Mouse (Mus musculus): ENCODE measurements around the gene Gpatch1.
A peak's percentile ranks its signal among the peaks of the same experiment; 100 is the strongest.

Gpatch1 gene

DNA sequence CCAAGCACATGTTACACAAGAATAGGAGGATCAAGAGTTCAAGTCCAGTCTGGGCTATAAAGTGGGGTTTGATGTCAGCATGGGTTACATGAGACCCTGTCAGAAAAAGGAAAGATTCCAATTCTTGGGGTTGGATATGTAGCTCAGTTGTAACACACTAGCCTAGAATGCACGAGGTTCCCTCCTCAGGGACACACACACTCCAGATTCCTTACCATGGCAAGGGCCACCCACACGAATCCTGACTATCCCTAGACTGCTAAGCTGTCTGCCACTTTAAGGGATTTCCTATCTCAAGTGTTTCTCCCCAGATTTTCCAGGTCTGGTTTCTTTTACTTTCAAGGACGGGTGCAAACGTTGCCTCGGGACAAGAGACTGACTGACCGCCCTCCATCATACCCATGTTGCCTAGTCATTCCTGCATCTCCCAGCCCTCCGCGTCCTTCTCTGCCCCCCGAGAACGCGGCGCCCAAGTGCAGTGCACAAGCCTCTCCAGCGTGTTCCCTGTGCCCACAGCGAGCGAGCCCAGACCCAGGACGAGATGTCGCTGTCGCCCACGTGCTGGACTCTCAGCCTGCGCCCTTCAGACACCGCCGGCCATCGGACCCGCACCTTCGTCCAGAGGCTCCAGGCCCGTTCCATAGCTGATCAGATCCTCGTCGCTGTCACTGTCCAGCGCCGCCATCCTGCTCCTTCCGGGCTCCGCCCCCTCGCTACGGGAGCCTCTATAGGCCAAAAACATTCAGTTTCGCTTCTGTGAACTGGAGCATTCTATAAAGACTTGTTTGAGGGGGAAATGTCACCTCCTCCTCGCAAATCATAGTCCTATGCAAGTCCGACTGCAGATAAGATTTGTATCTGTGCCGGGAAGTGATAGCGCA, at the start of gene Gpatch1:
Gene Gpatch1, minus strand, starts transcription at position 712 of the 881 bp plus-strand sequence.
- peak; percentile 94 to 95 for DNase-seq

DNA sequence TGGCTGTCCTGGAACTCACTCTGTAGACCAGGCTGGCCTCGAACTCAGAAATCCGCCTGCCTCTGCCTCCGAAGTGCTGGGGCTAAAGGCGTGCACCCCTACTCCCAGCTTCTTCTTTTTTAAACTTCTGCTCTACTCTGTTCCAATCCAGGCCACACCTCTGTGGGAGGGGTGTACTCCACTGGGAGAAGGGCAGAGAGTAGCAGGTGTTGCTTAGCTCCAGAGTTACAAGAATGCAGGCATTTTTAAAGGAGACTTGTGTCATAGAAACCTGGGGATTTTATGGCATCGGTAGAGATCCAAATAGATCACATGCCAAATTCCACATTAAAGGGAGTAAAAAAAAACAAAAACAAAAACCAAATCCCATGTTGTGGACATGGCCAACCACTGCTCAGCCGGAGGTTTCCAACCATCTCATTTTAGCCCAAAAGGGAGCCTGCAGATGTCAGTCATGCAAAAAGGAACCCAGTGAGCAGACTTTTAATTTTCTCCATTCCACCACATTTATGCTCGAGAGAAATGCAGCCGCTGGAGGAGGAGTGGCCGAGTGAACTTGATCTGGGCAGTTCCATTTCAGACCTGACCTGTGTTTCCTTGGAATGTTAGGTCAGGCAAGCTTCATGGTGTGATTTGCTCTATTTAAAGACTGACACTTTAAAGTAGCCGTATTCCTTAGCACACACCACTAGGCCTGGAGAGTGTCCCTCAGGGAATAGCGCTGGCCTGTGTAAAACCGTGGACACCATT, 47.1 kb upstream of the Gpatch1 start:
- no peak for DNase-seq

DNA sequence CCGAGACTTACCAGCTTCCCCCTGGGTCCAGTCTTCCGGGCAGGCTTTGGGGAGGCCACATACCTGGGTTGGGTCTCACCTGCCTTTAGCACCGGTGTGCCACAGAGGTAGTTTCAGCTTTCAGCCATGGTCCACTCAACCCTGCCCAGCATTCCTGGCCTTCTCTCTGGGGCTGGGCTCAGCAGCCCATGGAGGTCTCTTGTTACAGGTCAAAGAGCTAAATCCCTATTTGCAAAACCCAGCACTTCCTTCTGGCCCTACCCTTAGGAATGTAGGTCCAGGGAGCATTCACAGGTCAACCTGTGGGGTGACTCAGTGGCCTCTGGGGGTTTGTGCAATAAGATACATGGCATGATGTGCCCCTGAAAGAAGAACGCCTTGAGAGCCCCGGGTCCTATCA, 44.6 kb upstream of the Gpatch1 start:
- no peak for DNase-seq

- DNase-seq: no peak
Observed at GRCm38 (mm10) chr7:35362253-35362652, 44.0 kb upstream of the Gpatch1 start.

DNA sequence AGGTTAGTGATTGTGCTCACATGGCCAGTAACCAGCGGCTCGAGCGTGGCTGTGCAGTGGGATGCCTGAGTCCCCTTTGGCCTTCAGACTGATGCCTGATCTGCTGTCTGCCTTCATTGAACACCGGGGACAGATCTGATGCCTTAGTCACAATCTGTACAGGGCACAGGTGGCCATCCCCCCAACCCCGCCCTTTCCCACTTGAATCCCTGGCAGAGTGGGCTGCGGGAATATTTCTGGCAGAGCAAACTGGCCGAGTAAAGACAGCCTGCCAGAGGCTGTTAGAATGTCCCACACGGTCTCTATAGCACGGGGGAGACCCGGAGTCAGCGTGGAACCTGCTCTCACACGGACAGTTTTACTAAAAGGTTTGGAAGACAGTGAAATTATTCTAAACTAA, 39.4 kb upstream of the Gpatch1 start:
- DNase-seq: no peak

DNA sequence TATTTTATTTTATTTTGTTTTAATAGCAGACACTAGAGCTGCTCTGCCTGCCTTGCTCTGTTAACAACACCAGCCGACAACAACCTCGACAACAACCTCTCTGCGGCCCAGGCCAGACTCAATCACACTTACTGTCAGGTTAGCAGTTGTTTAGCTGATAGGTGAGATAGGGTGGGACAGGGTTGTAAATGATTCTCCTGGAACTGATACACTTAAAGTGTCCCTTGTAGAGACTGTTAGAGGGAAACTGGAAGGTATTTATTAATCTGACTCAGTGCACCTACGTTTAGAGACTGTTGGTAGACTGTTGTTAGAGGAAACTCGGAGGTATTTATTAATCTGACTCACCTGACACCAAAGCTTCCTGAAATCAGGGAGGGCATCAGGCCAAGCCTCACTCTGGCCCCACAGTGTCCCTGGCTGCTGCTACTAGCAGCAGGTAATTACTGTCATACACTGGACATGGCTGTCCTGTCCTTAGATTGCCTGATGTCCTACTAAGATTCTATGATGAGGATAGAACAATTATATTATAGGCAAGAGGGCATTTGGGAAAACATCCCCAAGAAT, 37.1 kb upstream of the Gpatch1 start:
- DNase-seq: no peak

GRCm38 (mm10) chr7:35353306-35353705, 35.1 kb upstream of the Gpatch1 start:
- no peak for DNase-seq

DNA sequence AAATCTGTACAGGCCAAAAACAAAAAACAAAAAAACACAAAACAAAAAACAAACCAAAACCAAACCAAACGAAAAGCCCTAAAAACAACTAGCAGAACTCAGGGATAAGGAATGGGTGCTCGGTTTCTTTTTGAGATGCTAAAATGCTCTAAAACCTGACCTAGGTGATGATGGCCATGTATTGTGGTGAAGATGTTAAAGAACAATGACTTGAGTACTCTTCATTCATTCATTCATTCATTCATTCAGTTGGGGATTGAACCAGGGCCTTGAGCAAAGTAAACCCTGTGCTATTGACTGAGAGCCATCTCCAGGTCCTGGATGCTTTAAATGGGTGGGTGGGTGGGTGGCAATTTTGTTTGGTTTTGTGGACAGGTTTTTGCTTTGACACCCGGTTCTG, 32.9 kb upstream of the Gpatch1 start:
- no peak for DNase-seq

GRCm38 (mm10) chr7:35349886-35350684, 31.8 kb upstream of the Gpatch1 start:
- no peak for DNase-seq

GRCm38 (mm10) chr7:35349022-35349421, 30.8 kb upstream of the Gpatch1 start:
- DNase-seq: no peak

GRCm38 (mm10) chr7:35347918-35348700, 29.9 kb upstream of the Gpatch1 start:
- DNase-seq: no peak

- no peak for DNase-seq
Observed at GRCm38 (mm10) chr7:35344785-35345330, 26.6 kb upstream of the Gpatch1 start.

- DNase-seq: no peak
Observed at GRCm38 (mm10) chr7:35342498-35342897, 24.3 kb upstream of the Gpatch1 start.

GRCm38 (mm10) chr7:35341282-35341681, 23.0 kb upstream of the Gpatch1 start:
- DNase-seq: no peak

DNA sequence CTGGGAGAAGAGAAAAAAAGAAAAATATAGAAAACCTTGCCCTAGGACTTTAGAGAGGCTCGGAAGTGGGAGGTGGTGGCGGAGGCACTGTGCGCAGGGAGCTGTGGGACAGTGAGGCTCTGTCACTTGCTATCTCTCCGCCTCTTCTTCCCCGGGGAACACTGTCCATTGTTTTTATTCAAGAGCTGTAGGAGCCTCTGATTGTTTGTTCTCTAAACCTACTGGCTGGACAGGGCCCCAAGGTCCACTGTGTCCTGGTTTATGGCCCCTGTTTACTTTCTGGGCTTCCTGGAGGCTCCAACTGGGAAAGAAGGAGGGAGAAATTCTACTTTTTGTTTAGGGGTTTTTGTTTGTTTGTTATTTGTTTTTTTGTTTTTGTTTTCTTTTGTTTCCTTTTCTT, 22.0 kb upstream of the Gpatch1 start:
- DNase-seq: no peak

- peak; percentile 75 to 79 for DNase-seq
Observed at GRCm38 (mm10) chr7:35334527-35335452, 16.6 kb upstream of the Gpatch1 start.

DNA sequence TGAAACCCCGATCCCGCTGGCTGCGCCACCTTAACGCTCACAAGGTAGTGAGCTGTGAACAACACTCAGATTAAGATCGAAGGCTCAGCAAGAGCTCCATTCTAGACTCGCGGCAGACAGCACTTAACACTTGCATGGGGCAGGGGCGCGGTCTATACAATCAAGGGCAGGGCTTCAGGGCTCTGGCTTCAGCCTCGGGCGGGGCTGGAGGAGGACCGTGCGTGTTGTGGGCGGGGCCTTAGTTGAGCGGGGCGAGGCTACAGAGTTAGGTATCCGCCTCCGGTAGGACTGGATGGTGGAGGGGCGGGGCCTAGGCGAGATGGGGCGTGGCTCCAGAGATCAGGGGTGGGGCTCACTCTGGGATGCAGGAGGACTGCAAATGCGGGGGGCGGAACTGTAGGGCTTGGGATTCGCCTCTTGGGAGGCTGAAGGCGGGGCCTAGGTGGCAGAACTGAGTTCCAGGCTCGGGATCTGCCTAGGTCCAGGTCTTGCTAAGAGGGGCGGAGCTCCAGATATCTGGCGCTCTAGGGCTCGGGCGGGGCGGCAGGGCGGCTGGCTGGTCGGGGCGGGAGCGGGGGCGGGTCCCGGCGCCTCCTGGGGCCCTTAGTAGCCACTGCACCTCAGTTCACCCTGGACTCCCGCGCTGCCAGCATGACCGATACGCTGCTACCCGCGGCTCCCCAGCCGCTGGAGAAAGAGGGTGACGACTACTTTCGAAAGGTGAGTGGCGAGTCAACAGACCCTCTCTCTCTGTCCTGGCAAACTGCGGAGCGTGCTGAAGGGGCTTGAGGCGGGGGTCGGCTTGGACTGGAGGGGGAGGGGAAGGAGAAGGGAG, 15.7 kb upstream of the Gpatch1 start, which contains the start of gene Rhpn2:
Gene Rhpn2, plus strand, starts transcription at position 479 of the 835 bp plus-strand sequence.
- DNase-seq: peak; percentile 99

- DNase-seq: peak; percentile 33 to 37
Observed at GRCm38 (mm10) chr7:35333231-35333651, 15.0 kb upstream of the Gpatch1 start.

GRCm38 (mm10) chr7:35331590-35331989, 13.3 kb upstream of the Gpatch1 start:
- DNase-seq: no peak
